Comparison of ENCODE assay signal across 42 mouse cellular contexts in genomic region chr1:170302456-170302855, GRCm38 (mm10). TPM values are rescaled to one million over a fixed set of nuclear protein-coding genes. Genes with fewer than 3 reads are reported as not detected.
"Had no signal": no experiment of that assay in that cellular context is flagged by ENCODE, and none has a peak within 500 bp of the region (broad histone marks: within the 10 kb centered on the region; RNA-seq: fewer than 3 reads in every experiment).

No protein-coding gene starts in this region.

- H3K27me3 ChIP-seq: limb, embryonic 12.5 days; limb, embryonic 13.5 days; limb, embryonic 15.5 days; liver, embryonic 12.5 days; liver, embryonic 13.5 days; liver, embryonic 15.5 days; lung, embryonic 15.5 days; midbrain, embryonic 15.5 days; neural tube, embryonic 12.5 days; neural tube, embryonic 13.5 days had no signal

- H3K9me3 ChIP-seq: limb, embryonic 10.5 days; limb, embryonic 12.5 days; limb, embryonic 13.5 days; limb, embryonic 15.5 days; liver, embryonic 12.5 days; liver, embryonic 13.5 days; liver, embryonic 15.5 days; lung, embryonic 15.5 days; midbrain, embryonic 12.5 days; midbrain, embryonic 15.5 days; neural tube, embryonic 12.5 days; neural tube, embryonic 13.5 days had no signal

- H3K4me2 ChIP-seq: limb, embryonic 12.5 days; limb, embryonic 13.5 days; limb, embryonic 15.5 days; liver, embryonic 11.5 days; liver, embryonic 12.5 days; liver, embryonic 13.5 days; liver, embryonic 15.5 days; lung, embryonic 14.5 days; lung, embryonic 15.5 days; midbrain, embryonic 11.5 days; midbrain, embryonic 12.5 days; midbrain, embryonic 15.5 days; neural tube, embryonic 12.5 days; neural tube, embryonic 13.5 days had no signal

- ATAC-seq: lung, postnatal 0 days; midbrain, embryonic 15.5 days; midbrain, embryonic 16.5 days had no signal

- DNase-seq: left cerebral cortex, postnatal 4 days; liver; liver, embryonic 13.5 days; liver, postnatal 0 days; lung, adult 18-20 months; lung, adult 2 months; lung, embryonic 14.5 days; lung, postnatal 10 days; lung, postnatal 14 days; lung, postnatal 36 days; lung, postnatal 4 days; midbrain, embryonic 14.5 days had no signal

- H3K4me3 ChIP-seq: limb, embryonic 10.5 days; limb, embryonic 12.5 days; limb, embryonic 13.5 days; limb, embryonic 15.5 days; liver, embryonic 12.5 days; liver, embryonic 13.5 days; liver, embryonic 15.5 days; lung, embryonic 15.5 days; megakaryocyte, embryonic 14.5 days; midbrain, embryonic 12.5 days; midbrain, embryonic 15.5 days; myocyte; neural tube, embryonic 12.5 days; neural tube, embryonic 13.5 days had no signal

- H3K9ac ChIP-seq: limb, embryonic 12.5 days; limb, embryonic 13.5 days; limb, embryonic 15.5 days; liver, embryonic 12.5 days; liver, embryonic 13.5 days; liver, embryonic 14.5 days; liver, embryonic 15.5 days; liver, postnatal 0 days; lung, embryonic 14.5 days; lung, embryonic 15.5 days; midbrain, embryonic 12.5 days; midbrain, embryonic 15.5 days; neural tube, embryonic 12.5 days; neural tube, embryonic 13.5 days had no signal

- H3K27ac ChIP-seq: limb, embryonic 10.5 days; limb, embryonic 12.5 days; limb, embryonic 13.5 days; limb, embryonic 15.5 days; liver, embryonic 12.5 days; liver, embryonic 13.5 days; liver, embryonic 14.5 days; liver, embryonic 15.5 days; lung, embryonic 15.5 days; macrophage; midbrain, embryonic 12.5 days; midbrain, embryonic 15.5 days; neural tube, embryonic 12.5 days; neural tube, embryonic 13.5 days had no signal

- H3K4me1 ChIP-seq: limb, embryonic 10.5 days; limb, embryonic 12.5 days; limb, embryonic 13.5 days; limb, embryonic 15.5 days; liver, embryonic 12.5 days; liver, embryonic 13.5 days; liver, embryonic 15.5 days; lung, embryonic 15.5 days; midbrain, embryonic 12.5 days; midbrain, embryonic 15.5 days; neural tube, embryonic 12.5 days; neural tube, embryonic 13.5 days had no signal

- H3K36me3 ChIP-seq: limb, embryonic 10.5 days; limb, embryonic 12.5 days; limb, embryonic 15.5 days; liver, embryonic 12.5 days; liver, embryonic 13.5 days; liver, embryonic 15.5 days; lung, embryonic 15.5 days; midbrain, embryonic 12.5 days; midbrain, embryonic 15.5 days; neural tube, embryonic 13.5 days had no signal

RNA-seq across cellular contexts. Expression of gene Spata46, which starts 6.1 kb away (rescaled TPM):
- total RNA-seq: left cerebral cortex, postnatal 10 days; left cerebral cortex, postnatal 14 days; left cerebral cortex, postnatal 25 days; left cerebral cortex, postnatal 36 days; left cerebral cortex, postnatal 4 days; liver, adult 2 months; megakaryocyte progenitor cell, adult 5-6 weeks; megakaryocyte, adult 5-6 weeks; megakaryocyte-erythroid progenitor cell, adult 5-6 weeks; midbrain, postnatal 0 days; monocyte, adult 5-6 weeks had no signal
- polyA plus RNA-seq: liver, adult 2 months; lung, adult 2 months; macrophage; myocyte had no signal

RNA-seq across cellular contexts. Expression of gene Sh2d1b1, which starts 25.3 kb away (rescaled TPM):
- total RNA-seq: left cerebral cortex, postnatal 10 days; left cerebral cortex, postnatal 14 days; left cerebral cortex, postnatal 25 days; left cerebral cortex, postnatal 36 days; liver, adult 2 months; megakaryocyte-erythroid progenitor cell, adult 5-6 weeks; midbrain, postnatal 0 days had no signal
- polyA plus RNA-seq: limb, embryonic 10.5 days; limb, embryonic 11.5 days; limb, embryonic 12.5 days; liver, adult 2 months; liver, embryonic 11.5 days; midbrain, embryonic 11.5 days; midbrain, embryonic 12.5 days; midbrain, embryonic 14.5 days; midbrain, embryonic 16.5 days; midbrain, postnatal 0 days; neural tube, embryonic 13.5 days had no signal
